Mouse (Mus musculus): ENCODE data around the gene Csk. TPM values are rescaled to one million over a fixed set of nuclear protein-coding genes. Genes with fewer than 3 reads are reported as not detected.

Csk gene
- 44.6 and 54.2 TPM in 2 replicates for total RNA-seq (2014; rRNA removed; ENCODE audit: low replicate concordance)
- 10.8 and 13.9 TPM in 2 replicates for polyA plus RNA-seq (2015; fragmentation: Nextera tagmentation; extraction: Ambion mirVana)

DNA sequence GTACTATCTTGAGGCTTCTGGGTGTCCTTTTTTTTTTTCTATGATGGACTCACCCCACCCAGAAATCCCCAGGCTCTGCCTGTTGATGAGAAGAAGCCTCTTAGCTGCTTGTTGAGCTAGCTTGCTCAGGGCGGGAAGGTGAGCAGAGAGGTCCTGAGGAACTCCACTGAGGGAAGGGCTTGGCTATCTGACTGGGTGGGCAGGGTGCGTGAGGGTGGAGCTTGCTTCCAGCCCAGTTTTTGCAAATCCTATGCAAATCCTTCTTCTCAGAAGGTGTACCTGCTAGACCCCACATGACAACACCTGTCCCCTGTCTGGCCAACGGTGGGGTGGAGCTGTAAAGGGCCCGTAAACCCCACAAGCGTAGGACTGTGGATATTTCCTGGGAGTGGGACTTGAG lies at the start of gene Csk:
Gene Csk, minus strand, starts transcription at position 349 of the 400 bp plus-strand sequence.
- H3K4me1 ChIP-seq (ENCODE audit: control insufficient read depth, insufficient read depth), result peaks cover 9% of the 10 kb centered on the region; the same call in 1 of the 2 replicates
- TF ChIP-seq CTCF (IDR thresholded peaks at IDR 0.05; ENCODE audit: low read depth) (no peak), EP300 (IDR thresholded peaks at IDR 0.05; ENCODE audit: low read depth) (no peak)
- H3K4me3 ChIP-seq (ENCODE audit: low read depth, low read length), result no peak within 1 kb of the TSS
- H3K27ac ChIP-seq (ENCODE audit: low read depth), result no peak within 1 kb of the TSS; the same call in 1 of the 2 replicates
- H3K4me2 ChIP-seq (ENCODE audit: low read depth, low read length), result no peak within 1 kb of the TSS
- 71% methylated on average over 5 of the region's 5 CpGs for WGBS
- DNase-seq (ENCODE audit: low spot score) (no peak), ATAC-seq (ENCODE audit: insufficient read depth, low read depth) (no peak)
- no peaks in the 10 kb centered on the region for H3K36me3 ChIP-seq (replicated peaks; ENCODE audit: control insufficient read depth, insufficient read depth, low read length)
- no peaks in the 10 kb centered on the region for H3K27me3 ChIP-seq (ENCODE audit: control insufficient read depth, insufficient read depth, low read length)
- no peaks in the 10 kb centered on the region for H3K9me3 ChIP-seq (replicated peaks; ENCODE audit: control insufficient read depth, low read length)
- no peak within 1 kb of the TSS for H3K9ac ChIP-seq (replicated peaks; ENCODE audit: low read depth, low read length)

- no peak overlapping the region for H3K9ac ChIP-seq (replicated peaks; ENCODE audit: low read depth, low read length)
- no peak overlapping the region for H3K4me3 ChIP-seq (ENCODE audit: low read depth, low read length)
- H3K4me2 ChIP-seq (ENCODE audit: low read depth, low read length), result no peak overlapping the region
- TF ChIP-seq CTCF (IDR thresholded peaks at IDR 0.05; ENCODE audit: low read depth) (no peak), EP300 (IDR thresholded peaks at IDR 0.05; ENCODE audit: low read depth) (no peak)
- DNase-seq (ENCODE audit: low spot score) (no peak), ATAC-seq (ENCODE audit: insufficient read depth, low read depth) (no peak)
- no peak overlapping the region for H3K27ac ChIP-seq (ENCODE audit: low read depth)
- no peaks in the 10 kb centered on the region for H3K9me3 ChIP-seq (replicated peaks; ENCODE audit: control insufficient read depth, low read length)
- H3K27me3 ChIP-seq (ENCODE audit: control insufficient read depth, insufficient read depth, low read length), result peaks cover 22% of the 10 kb centered on the region
- WGBS, result 58% methylated on average over 1 of the region's 1 CpGs
- no peaks in the 10 kb centered on the region for H3K36me3 ChIP-seq (replicated peaks; ENCODE audit: control insufficient read depth, insufficient read depth, low read length)
- H3K4me1 ChIP-seq (ENCODE audit: control insufficient read depth, insufficient read depth), result 0 out of 2 replicates have a peak, but pooled peaks cover 14% of the 10 kb centered on the region
Observed at GRCm38 (mm10) chr9:57698466-57699150, 45.2 kb upstream of the Csk start.

GRCm38 (mm10) chr9:57697380-57697779 lies 43.9 kb upstream of the Csk start:
- no peak overlapping the region for H3K9ac ChIP-seq (replicated peaks; ENCODE audit: low read depth, low read length)
- TF ChIP-seq CTCF (IDR thresholded peaks at IDR 0.05; ENCODE audit: low read depth) (no peak), EP300 (IDR thresholded peaks at IDR 0.05; ENCODE audit: low read depth) (no peak)
- H3K9me3 ChIP-seq (replicated peaks; ENCODE audit: control insufficient read depth, low read length), result no peaks in the 10 kb centered on the region
- H3K4me1 ChIP-seq (ENCODE audit: control insufficient read depth, insufficient read depth), result 0 out of 2 replicates have a peak, but pooled peaks cover 14% of the 10 kb centered on the region
- WGBS, result 22% methylated on average over 4 of the region's 4 CpGs
- H3K4me2 ChIP-seq (ENCODE audit: low read depth, low read length), result no peak overlapping the region
- H3K27me3 ChIP-seq (ENCODE audit: control insufficient read depth, insufficient read depth, low read length), result peaks cover 22% of the 10 kb centered on the region
- no peaks in the 10 kb centered on the region for H3K36me3 ChIP-seq (replicated peaks; ENCODE audit: control insufficient read depth, insufficient read depth, low read length)
- DNase-seq (ENCODE audit: low spot score) (no peak), ATAC-seq (ENCODE audit: insufficient read depth, low read depth) (no peak)
- no peak overlapping the region for H3K4me3 ChIP-seq (ENCODE audit: low read depth, low read length)
- H3K27ac ChIP-seq (ENCODE audit: low read depth), result no peak overlapping the region

DNA sequence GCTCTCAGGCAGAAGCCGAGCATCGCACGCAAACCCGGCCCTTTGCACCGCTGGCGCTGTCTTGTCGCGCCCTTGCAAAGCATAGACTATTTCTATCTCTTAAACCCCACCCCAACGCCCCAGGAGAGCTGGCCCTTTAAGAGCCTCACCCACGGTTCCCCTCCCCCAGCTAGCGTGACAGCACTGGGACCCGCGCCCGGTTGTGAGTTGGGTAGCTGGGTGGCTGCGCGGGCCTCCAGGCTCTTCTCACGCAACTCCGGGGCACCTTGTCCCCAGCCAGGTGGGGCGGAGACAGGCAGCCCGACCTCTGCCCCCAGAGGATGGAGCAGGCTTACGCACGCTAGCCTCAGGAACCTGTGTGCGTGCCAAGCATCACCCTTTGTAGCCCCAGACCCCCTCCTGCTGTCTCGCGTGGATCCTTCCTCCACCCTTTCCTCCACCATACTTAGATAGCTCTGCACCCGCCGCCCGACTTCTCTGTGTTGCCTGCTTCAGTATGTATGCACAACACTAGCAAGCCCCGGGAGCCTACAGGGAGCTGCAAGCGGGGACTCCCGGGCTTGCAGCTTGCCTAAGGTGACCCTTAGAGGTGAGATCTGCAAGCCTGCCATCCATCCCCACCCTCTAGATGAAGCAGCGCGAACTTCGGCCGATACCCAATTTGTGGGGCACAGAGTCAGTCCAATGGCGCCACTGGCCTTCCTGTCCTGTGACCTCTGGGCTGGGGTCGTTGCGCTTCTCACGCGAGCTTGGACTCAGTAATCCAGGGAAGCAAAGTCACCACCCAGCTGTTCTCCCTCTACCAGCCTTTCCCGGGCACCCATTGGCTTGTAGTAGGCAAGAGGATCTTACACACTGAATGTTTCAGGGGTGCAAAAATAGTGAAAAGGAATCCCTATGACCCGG lies 43.2 kb upstream of the Csk start:
- Histone ChIP-seq H3K9me3 (replicated peaks; ENCODE audit: control insufficient read depth, low read length) (no peaks in the 10 kb centered on the region), H3K9ac (replicated peaks; ENCODE audit: low read depth, low read length) (peak overlapping the region; percentile 20; the same call in 1 of the 2 replicates), H3K4me3 (ENCODE audit: low read depth, low read length) (peak overlapping the region; percentile 50), H3K4me2 (ENCODE audit: low read depth, low read length) (peak overlapping the region; percentile 75), H3K36me3 (replicated peaks; ENCODE audit: control insufficient read depth, insufficient read depth, low read length) (no peaks in the 10 kb centered on the region), H3K27ac (ENCODE audit: low read depth) (no peak overlapping the region), H3K27me3 (ENCODE audit: control insufficient read depth, insufficient read depth, low read length) (peaks cover 22% of the 10 kb centered on the region), H3K4me1 (ENCODE audit: control insufficient read depth, insufficient read depth) (0 out of 2 replicates have a peak, but pooled peaks cover 14% of the 10 kb centered on the region)
- no peak for DNase-seq (ENCODE audit: low spot score)
- ATAC-seq (ENCODE audit: insufficient read depth, low read depth), result peak; percentile 11
- no peak for TF ChIP-seq EP300 (IDR thresholded peaks at IDR 0.05; ENCODE audit: low read depth)
- no peak for TF ChIP-seq CTCF (IDR thresholded peaks at IDR 0.05; ENCODE audit: low read depth)
- 2% methylated on average over 42 of the region's 42 CpGs for WGBS

DNA sequence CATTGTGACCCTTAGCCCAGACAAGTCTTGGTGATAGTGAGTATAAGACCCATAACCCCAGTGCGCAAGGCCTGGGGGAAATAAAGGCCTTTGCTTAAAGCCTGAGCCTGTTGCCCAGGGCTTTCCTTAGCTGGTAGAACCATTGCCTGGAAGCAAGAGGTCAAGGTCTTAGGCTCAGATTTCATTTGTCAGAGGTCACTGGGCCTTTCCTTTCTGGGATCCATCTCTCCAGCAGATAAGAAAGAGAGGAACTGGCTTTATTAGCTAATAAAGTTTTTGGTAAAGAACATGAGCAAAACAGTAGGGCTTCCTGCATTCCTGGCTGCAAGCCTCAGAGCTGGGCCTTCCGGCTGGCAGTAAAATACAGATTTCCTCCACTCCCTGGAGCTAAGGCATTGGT lies 40.7 kb upstream of the Csk start:
- H3K4me1 ChIP-seq (ENCODE audit: control insufficient read depth, insufficient read depth), result 0 out of 2 replicates have a peak, but pooled peaks cover 14% of the 10 kb centered on the region
- DNase-seq (ENCODE audit: low spot score), result no peak
- H3K9me3 ChIP-seq (replicated peaks; ENCODE audit: control insufficient read depth, low read length), result no peaks in the 10 kb centered on the region
- H3K36me3 ChIP-seq (replicated peaks; ENCODE audit: control insufficient read depth, insufficient read depth, low read length), result no peaks in the 10 kb centered on the region
- H3K27me3 ChIP-seq (ENCODE audit: control insufficient read depth, insufficient read depth, low read length), result peaks cover 22% of the 10 kb centered on the region
- H3K4me2 ChIP-seq (ENCODE audit: low read depth, low read length), result no peak overlapping the region
- WGBS, result 75% methylated on average over 2 of the region's 2 CpGs
- no peak for ATAC-seq (ENCODE audit: insufficient read depth, low read depth)
- no peak for TF ChIP-seq CTCF (IDR thresholded peaks at IDR 0.05; ENCODE audit: low read depth)
- no peak for TF ChIP-seq EP300 (IDR thresholded peaks at IDR 0.05; ENCODE audit: low read depth)
- no peak overlapping the region for H3K27ac ChIP-seq (ENCODE audit: low read depth)
- no peak overlapping the region for H3K4me3 ChIP-seq (ENCODE audit: low read depth, low read length)
- no peak overlapping the region for H3K9ac ChIP-seq (replicated peaks; ENCODE audit: low read depth, low read length)
